Mouse (Mus musculus) heart, postnatal 14 days (tissue): Measurements from ENCODE around the gene Rab11a. TPM values are rescaled to one million over a fixed set of nuclear protein-coding genes. Genes with fewer than 3 reads are reported as not detected.
"Not testable (repeated sequence)": the region's sequence is repeated elsewhere in the genome, so short reads cannot be mapped to it uniquely, and the experiment has no call there.

Source experiments
- DNase-seq, 2 experiments: peaks; one replicate each; pipeline ENCODE4 v3.0.0; 2021 to 2022
- intact Hi-C: fragments of 180-260 bp; cut with DNase I; formaldehyde crosslinking; loops from one replicate; pipeline ENCODE4 v1.15.1; 2025
- total RNA-seq, 2 experiments: library from RNA; stranded (reverse); gene quantifications; 2 replicates each; pipeline ENCODE4 v1.2.3; 2021

Rab11a gene
- total RNA-seq, 2 experiments from 2014 or later = 216 to 231 TPM

GRCm38 (mm10) chr9:64700451-64701311, 36.9 kb downstream of the Rab11a start:
- intact Hi-C loops = no loop called here
- DNase-seq = no peak

- DNase-seq = no peak
- intact Hi-C loops = loop anchor here (5.0 kb wide), 1 partner anchor 34 kb away; no protein-coding TSS in a partner anchor
Measured at GRCm38 (mm10) chr9:64698586-64698985, 39.0 kb downstream of the Rab11a start.

- intact Hi-C loops = loop anchor here (5.0 kb wide), 1 partner anchor 35 kb away; no protein-coding TSS in a partner anchor
- DNase-seq = no peak
Measured at GRCm38 (mm10) chr9:64697677-64698076, 39.9 kb downstream of the Rab11a start.

GRCm38 (mm10) chr9:64697006-64697405, 40.6 kb downstream of the Rab11a start:
- no peak for DNase-seq
- intact Hi-C loops = loop anchor here (5.0 kb wide), 1 partner anchor 35 kb away; no protein-coding TSS in a partner anchor

- intact Hi-C loops = loop anchor here (5.0 kb wide), 1 partner anchor 36 kb away; no protein-coding TSS in a partner anchor
- DNase-seq = no peak
Measured at GRCm38 (mm10) chr9:64696404-64696803, 41.2 kb downstream of the Rab11a start.

- no peak for DNase-seq
- intact Hi-C loops = loop anchor here (5.0 kb wide), 1 partner anchor 37 kb away; no protein-coding TSS in a partner anchor
Measured at GRCm38 (mm10) chr9:64695266-64695665, 42.3 kb downstream of the Rab11a start.

- no peak for DNase-seq
- intact Hi-C loops = loop anchor here (5.0 kb wide), 1 partner anchor 346 kb away; no protein-coding TSS in a partner anchor
Measured at GRCm38 (mm10) chr9:64693094-64693493, 44.5 kb downstream of the Rab11a start.

GRCm38 (mm10) chr9:64691176-64691575, 46.4 kb downstream of the Rab11a start:
- intact Hi-C loops = loop anchor here (2.0 to 5.0 kb wide), 2 partner anchors 296 to 344 kb away; no protein-coding TSS in a partner anchor
- peak; percentile 31 to 69 for DNase-seq

- no peak for DNase-seq
- intact Hi-C loops = loop anchor here (2.0 to 5.0 kb wide), 2 partner anchors 296 to 343 kb away; no protein-coding TSS in a partner anchor
Measured at GRCm38 (mm10) chr9:64690771-64691170, 46.8 kb downstream of the Rab11a start.

- no peak for DNase-seq
- intact Hi-C loops = no loop called here
Measured at GRCm38 (mm10) chr9:64688015-64688394, 49.6 kb downstream of the Rab11a start.

- no peak for DNase-seq
- intact Hi-C loops = no loop called here
Measured at GRCm38 (mm10) chr9:64687122-64688014, 50.2 kb downstream of the Rab11a start.

- DNase-seq, intact Hi-C loops: not testable (repeated sequence)
Measured at GRCm38 (mm10) chr9:64671341-64672319, 65.9 kb downstream of the Rab11a start.

- intact Hi-C loops = no loop called here
Measured at GRCm38 (mm10) chr9:64668001-64668400, 69.6 kb downstream of the Rab11a start.

GRCm38 (mm10) chr9:64667513-64667912, 70.0 kb downstream of the Rab11a start:
- intact Hi-C loops = no loop called here
- peak; percentile 11 to 41 for DNase-seq

More at GRCm38 (mm10) chr9:64668001-64668400, 69.6 kb downstream of the Rab11a start:
- no peak for DNase-seq

GRCm38 (mm10) chr9:64666549-64666948, 71.0 kb downstream of the Rab11a start:
- intact Hi-C loops = no loop called here

More at GRCm38 (mm10) chr9:64666549-64666948, 71.0 kb downstream of the Rab11a start:
- DNase-seq = peak; percentile 30 to 44
